Mouse (Mus musculus) gastrocnemius, adult 2 months (tissue): ENCODE results near the gene Usp38. TPM values are rescaled to one million over a fixed set of nuclear protein-coding genes. Genes with fewer than 3 reads are reported as not detected.
A peak's percentile ranks its signal among the peaks of the same experiment; 100 is the strongest.

Experiments used
- DNase-seq: peaks from one replicate; pipeline ENCODE4 v3.0.0; 2022
- H3K27ac ChIP-seq: fragments of 200-600 bp; 2 replicates; pipeline ENCODE4 v1.8.1; 2022; ENCODE audit warnings: mild to moderate bottlenecking
- H3K4me3 ChIP-seq: fragments of 200-600 bp; 2 replicates; pipeline ENCODE4 v1.8.1; 2022; ENCODE audit warnings: mild to moderate bottlenecking, moderate library complexity
- CTCF ChIP-seq: fragments of 200-600 bp; IDR thresholded peaks from 2 replicates; pipeline ENCODE4 v1.8.1; 2022; ENCODE audit warnings: antibody characterized with exemption, mild to moderate bottlenecking, moderate library complexity
- intact Hi-C: fragments of 180-260 bp; cut with DNase I; formaldehyde crosslinking; loops from one replicate; pipeline ENCODE4 v1.15.1; 2025
- total RNA-seq, 2 experiments: library from RNA; stranded (reverse); gene quantifications; 2 replicates each; pipeline ENCODE4 v1.2.3; 2021

Usp38 gene
- total RNA-seq, 2 experiments from 2014 or later: 22.1 to 23.2 TPM

- intact Hi-C loops: no loop called here
- no peak overlapping the region for H3K4me3 ChIP-seq
- DNase-seq: no peak
- TF ChIP-seq CTCF: no peak
- peak overlapping the region; percentile 13; the same call in 1 of the 2 replicates for H3K27ac ChIP-seq
Observed at GRCm38 (mm10) chr8:80982829-80983228, 31.9 kb downstream of the Usp38 start.

GRCm38 (mm10) chr8:80981696-80982095, 33.0 kb downstream of the Usp38 start:
- intact Hi-C loops: no loop called here
- DNase-seq: no peak
- H3K27ac ChIP-seq: no peak overlapping the region
- TF ChIP-seq CTCF: no peak
- H3K4me3 ChIP-seq: no peak overlapping the region

DNA sequence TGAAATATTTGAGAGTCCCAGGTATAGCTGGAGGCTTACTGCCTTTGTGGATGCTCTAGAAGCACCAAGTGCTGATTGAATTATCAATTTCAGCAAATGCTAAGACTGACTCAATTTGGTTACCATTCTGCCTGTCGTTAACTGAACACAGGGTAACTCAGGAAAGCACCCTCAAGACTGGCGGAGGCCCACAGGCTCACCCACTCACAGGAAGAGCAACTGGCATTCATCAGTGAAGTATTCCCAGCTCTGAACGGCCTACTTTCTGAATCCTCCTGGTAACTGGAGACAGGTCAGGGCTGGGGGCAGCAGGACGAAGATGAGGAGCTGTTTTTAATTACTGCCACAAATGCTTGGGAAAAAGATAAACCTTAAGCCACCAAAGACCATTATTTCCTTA, 34.7 kb downstream of the Usp38 start:
- no peak overlapping the region for H3K27ac ChIP-seq
- intact Hi-C loops: no loop called here
- DNase-seq: no peak
- H3K4me3 ChIP-seq: no peak overlapping the region
- no peak for TF ChIP-seq CTCF

- no peak for TF ChIP-seq CTCF
- peak overlapping the region; percentile 83 for H3K27ac ChIP-seq
- DNase-seq: no peak
- intact Hi-C loops: no loop called here
- no peak overlapping the region for H3K4me3 ChIP-seq
Observed at GRCm38 (mm10) chr8:80977231-80977630, 37.5 kb downstream of the Usp38 start.

- Histone ChIP-seq H3K27ac (no peak overlapping the region), H3K4me3 (no peak overlapping the region)
- TF ChIP-seq CTCF: no peak
- intact Hi-C loops: loop anchor here (5.0 kb wide), 1 partner anchor 89 kb away; the partner anchor contains the start of gene Gab1
- DNase-seq: no peak
Observed at GRCm38 (mm10) chr8:80971150-80971549, 43.6 kb downstream of the Usp38 start.

GRCm38 (mm10) chr8:80970000-80970685, 44.6 kb downstream of the Usp38 start:
- H3K4me3 ChIP-seq: no peak overlapping the region
- no peak for TF ChIP-seq CTCF
- no peak for DNase-seq
- H3K27ac ChIP-seq: no peak overlapping the region
- intact Hi-C loops: loop anchor here (5.0 kb wide), 1 partner anchor 88 kb away; the partner anchor contains the start of gene Gab1

- H3K27ac ChIP-seq: no peak overlapping the region
- H3K4me3 ChIP-seq: no peak overlapping the region
- intact Hi-C loops: no loop called here
- no peak for TF ChIP-seq CTCF
- DNase-seq: no peak
Observed at GRCm38 (mm10) chr8:80969423-80969822, 45.3 kb downstream of the Usp38 start.

DNA sequence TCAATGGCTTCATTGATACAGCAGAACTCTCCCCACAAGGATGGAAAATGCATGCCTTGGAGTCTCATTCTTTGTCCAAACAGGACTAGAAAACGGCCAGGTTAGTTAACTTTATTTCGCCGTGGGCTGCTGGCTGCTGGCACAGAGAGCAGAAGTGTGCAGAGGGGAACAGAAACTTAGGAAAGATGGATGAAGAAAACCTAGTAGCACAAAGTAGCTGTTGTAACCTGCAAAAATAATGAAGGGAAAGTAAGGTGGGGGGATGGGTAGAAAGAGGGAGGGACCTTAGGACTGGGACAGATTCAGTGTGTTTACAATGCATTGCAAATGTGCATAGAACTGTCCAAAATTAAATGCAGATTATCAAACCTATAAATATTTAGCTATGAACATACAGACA, 51.6 kb downstream of the Usp38 start:
- H3K4me3 ChIP-seq: no peak overlapping the region
- H3K27ac ChIP-seq: no peak overlapping the region
- intact Hi-C loops: no loop called here
- no peak for TF ChIP-seq CTCF
- no peak for DNase-seq

GRCm38 (mm10) chr8:80962592-80962983, 52.1 kb downstream of the Usp38 start:
- Histone ChIP-seq H3K27ac (no peak overlapping the region), H3K4me3 (no peak overlapping the region)
- no peak for DNase-seq
- intact Hi-C loops: no loop called here
- no peak for TF ChIP-seq CTCF

GRCm38 (mm10) chr8:80961937-80962591, 52.7 kb downstream of the Usp38 start:
- TF ChIP-seq CTCF: no peak
- no peak overlapping the region for H3K4me3 ChIP-seq
- no peak overlapping the region for H3K27ac ChIP-seq
- intact Hi-C loops: no loop called here
- no peak for DNase-seq

DNA sequence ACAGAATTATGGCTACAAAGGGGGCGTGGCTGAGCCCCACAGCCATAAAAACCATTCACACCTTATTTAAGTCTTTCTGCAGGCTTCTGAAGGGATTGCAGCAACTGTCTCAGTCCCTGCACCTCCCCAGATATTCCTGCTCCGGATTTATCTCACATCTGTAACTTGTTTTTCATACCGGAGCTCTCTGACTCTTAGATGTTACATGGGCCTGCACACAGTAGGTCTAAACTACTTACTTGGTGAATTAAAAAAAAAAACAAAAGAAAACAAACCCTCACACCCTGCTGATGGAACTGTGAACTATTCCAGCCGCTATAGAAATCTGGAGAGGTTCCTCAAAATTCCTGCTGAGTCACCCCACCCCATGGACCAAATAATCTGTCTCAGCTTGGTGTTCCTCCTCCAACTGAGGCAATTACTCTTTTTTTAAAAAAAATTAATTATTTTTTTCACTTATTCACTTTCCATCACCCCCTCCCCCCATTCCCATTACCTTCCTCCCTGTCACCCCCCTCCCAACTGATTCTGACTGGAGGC, 53.6 kb downstream of the Usp38 start:
- Histone ChIP-seq H3K4me3 (no peak overlapping the region), H3K27ac (no peak overlapping the region)
- intact Hi-C loops: no loop called here
- no peak for TF ChIP-seq CTCF
- no peak for DNase-seq

- Histone ChIP-seq H3K4me3 (no peak overlapping the region), H3K27ac (no peak overlapping the region)
- intact Hi-C loops: no loop called here
- no peak for TF ChIP-seq CTCF
- DNase-seq: no peak
Observed at GRCm38 (mm10) chr8:80959588-80960268, 55.0 kb downstream of the Usp38 start.

DNA sequence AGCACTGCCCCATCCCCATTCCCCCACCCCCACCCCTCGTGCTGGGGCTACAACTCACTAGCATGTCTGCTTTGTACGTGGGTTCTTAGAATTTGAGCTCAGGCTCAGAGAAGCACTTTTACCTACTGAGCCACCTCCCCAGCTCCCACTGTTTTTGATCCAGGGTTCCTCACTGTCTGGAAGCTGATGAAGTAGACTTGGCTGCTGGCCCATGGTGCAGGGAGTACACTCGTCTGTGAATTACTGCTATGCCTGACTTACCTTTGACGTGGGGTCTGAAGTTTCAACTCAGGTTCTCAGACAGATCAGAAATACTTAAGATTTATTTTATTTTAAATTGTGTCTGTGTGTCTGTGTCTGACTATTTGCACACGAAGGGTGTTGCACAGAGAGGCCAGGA, 57.0 kb downstream of the Usp38 start:
- no peak for TF ChIP-seq CTCF
- intact Hi-C loops: no loop called here

More for the DNA sequence above, 57.0 kb downstream of the Usp38 start:
- Histone ChIP-seq H3K27ac (no peak overlapping the region), H3K4me3 (no peak overlapping the region)
- no peak for DNase-seq
